Mouse (Mus musculus): ENCODE results near the gene Itga1.

GRCm38 (mm10) chr13:115130035-115130434, 28.3 kb upstream of the Itga1 start:
- TF ChIP-seq CTCF (IDR thresholded peaks at IDR 0.05; ENCODE audit: control insufficient read depth, insufficient read depth, insufficient replicate concordance, low read depth, low read length) (no peak), POLR2A (IDR thresholded peaks at IDR 0.05; ENCODE audit: control insufficient read depth, low read depth, low read length) (no peak)

All from testis, adult 2 months (tissue).